Mouse (Mus musculus) hematopoietic stem cell, adult 5-6 weeks (primary cell): ENCODE data around the gene Clrn2. TPM values are rescaled to one million over a fixed set of nuclear protein-coding genes. Genes with fewer than 3 reads are reported as not detected.

Experiments used
- ATAC-seq, 2 experiments: fragments of 125-278 bp in 1 of 2; replicated peaks in 1 of 2; 2 replicates each; pipeline ENCODE4 v1.8.0; 2016 to 2017; ENCODE audit warnings: inconsistent platforms in 2 of 2, mild to moderate bottlenecking in 2 of 2, moderate number of reproducible peaks in 2 of 2, low read depth in 1 of 2, moderate TSS enrichment in 1 of 2; ENCODE audit not compliant: low FRiP score in 2 of 2, poor library complexity in 2 of 2, severe bottlenecking in 2 of 2, insufficient read depth in 1 of 2, low TSS enrichment in 1 of 2
- total RNA-seq: library from RNA; stranded (forward); fragments of 172-1452, 232-1000 nt; gene quantifications from 2 replicates; pipeline ENCODE4 v1.2.3, GENCODE M21; 2017

Gene Clrn2
- total RNA-seq, 1 experiment from 2014 or later = not detected

DNA sequence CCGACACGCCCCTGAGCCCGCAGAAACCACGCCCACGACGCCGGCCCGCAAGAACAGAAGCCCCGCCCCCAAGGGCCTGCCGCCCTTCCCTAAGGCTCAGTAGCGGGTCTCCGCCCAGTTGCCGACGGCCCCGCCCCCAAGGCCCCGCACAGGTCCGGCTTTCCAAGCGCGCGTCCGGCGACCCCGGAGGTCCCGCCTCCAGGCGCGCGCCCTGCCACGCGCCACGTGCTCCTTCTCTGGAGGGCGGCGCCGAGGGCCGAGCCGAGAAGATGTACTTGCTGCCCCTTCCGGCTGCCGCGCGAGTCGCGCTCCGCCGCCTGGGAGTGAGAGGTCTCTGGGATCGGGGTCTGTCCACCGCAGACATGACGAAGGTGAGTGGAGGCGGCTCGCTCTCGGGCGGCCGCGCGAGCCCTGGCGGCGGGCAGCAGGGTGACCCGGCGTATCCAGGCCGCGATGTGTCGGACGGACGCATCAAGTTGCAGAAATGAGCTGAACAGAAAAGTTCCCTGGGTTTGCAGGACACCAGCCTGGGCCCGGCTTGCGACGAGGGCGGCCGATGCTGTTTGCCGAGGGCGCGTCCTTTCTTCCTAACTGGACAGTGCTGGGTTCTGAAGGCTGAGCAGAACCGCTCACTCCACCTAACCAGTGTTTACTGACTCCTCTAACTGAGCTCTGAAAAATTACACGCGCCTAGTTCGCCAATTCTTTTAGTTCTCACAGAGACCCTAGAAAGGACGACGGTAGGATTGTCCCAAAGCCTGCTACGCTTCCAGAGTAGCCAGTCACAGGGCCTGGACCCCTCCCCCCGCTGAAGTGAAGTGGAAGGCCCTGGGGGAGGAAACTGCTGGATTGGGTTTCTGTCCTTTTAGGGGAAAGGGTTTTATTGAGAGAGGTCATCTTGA is 39.9 kb downstream of the Clrn2 start, which contains the start of gene Lap3:
Gene Lap3, plus strand, starts transcription at position 184 of the 902 bp plus-strand sequence.
- ATAC-seq = peak; percentile 91 to 95

DNA sequence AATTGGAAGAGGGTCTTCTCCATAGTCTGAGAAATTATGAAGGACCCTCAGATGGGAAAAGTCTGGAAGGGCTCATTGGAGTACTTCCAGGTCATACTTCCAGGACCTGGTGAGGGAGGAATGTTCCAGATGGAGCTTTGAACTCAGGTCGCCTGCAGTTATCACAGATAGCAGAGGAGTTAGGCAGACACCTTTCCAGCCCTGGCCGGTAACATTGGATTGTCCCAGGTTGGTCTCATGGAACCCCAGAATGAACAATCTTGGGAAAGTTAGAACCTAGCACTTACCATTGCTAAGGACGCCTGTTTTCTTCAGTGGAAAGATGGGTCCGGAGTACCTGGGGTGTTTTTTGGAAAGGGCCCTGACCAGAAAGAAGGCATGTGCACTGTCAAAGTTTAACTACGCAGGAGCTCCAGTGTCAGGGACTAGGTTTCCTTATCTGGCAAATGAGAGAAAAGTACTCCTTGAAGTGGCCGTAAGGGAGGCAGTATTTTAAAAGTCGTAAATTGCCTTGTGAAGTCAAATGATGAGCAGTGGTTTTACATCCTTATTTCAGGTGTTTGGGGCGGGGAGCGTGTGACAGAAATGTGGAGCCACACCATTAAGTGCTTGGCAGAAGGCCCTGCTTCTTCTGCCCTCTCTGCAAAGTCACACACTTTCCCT is 40.7 kb downstream of the Clrn2 start:
- ATAC-seq = no peak

DNA sequence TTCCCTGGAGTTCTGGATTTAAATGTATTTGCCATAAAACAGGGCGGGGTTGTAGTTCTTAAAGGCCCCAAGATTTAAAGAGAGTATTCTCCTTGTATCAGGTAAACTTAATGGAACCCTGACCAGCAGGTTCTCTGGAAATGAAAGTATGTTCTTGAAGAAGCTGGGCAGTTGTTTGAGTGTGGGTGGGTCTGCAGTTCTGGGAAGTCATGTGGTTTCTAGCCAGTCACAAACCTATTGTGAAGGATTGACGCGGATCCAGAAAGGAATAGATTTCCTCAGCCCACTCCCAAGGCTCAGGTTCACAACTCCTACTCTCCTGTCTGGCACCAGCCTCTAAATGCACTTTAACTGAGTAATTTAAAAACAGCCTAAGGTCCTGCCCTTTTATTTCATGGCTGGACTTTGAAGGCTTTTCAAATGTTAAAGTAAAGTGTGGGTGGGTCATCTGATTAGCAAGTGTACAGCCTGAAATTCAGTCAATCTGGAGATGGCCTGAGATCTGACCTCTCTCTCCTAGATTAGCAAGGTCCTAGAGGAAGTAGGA is 42.0 kb downstream of the Clrn2 start:
- no peak for ATAC-seq

DNA sequence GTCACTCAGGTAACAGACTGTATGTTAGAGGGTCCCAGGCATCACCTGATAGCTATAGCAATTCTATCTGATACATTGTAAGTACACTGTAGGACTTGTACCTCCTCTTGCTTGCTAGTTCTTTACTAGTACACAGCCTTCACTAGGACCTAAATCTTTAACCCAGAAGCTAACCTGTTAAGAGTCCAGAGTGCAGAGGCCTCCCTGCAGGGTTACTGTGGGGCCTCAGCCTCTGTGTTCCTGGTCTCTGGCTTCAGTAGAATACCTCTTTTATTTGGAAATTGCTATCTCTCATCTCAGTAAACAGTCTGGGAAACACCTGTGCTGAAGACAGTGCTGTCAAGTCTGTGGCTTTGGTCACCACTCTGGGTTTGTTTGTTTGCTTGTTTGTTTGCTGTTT is 42.5 kb downstream of the Clrn2 start:
- no peak for ATAC-seq

DNA sequence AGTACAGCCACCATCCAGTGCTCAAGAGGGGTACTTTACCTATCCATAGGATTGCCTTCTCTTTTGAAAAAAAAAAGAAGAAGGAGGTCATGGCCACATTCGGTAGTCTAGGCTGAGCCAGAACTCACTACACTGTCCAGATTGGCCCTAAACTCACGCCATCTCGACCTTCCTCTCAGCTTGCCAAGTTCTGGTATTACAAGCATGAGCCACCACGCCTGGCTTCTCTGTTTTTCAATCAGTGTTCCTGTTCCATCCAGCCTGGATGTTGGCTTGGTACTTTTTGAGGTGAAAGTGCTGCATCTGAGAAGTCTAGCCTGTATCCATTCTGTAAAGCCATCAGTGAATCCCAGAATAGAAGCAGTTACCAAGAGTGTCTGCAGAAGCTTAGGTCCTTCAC is 42.9 kb downstream of the Clrn2 start:
- no peak for ATAC-seq

DNA sequence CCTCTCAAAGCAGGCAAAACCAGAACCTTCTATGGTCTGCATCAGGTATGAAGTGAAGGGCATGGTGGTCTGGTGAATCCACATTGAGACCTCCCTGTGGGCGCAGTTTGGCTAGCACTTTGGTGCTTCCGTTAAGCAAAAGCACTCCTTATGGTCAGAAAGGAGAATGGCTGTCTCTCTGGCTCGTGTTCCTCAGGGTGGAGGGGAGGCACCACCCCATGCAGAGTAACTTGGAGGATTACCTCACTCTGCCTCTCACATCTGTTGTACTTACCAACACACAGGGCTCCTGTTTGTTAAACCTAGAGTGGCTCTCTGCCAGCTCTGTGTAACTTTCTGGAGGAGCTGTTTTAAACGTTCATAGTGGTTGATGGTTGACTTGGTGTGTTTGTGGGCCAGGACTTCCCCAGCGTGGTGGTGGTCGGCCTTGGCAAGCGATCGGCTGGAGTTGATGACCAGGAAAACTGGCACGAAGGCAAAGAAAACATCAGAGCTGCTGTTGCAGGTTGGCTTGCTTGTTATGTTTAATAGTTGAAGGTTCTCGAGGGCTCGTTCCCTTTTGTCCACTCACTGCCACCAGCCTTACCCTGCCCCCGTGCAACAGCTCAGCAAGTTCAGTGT is 43.5 kb downstream of the Clrn2 start:
- ATAC-seq = no peak

DNA sequence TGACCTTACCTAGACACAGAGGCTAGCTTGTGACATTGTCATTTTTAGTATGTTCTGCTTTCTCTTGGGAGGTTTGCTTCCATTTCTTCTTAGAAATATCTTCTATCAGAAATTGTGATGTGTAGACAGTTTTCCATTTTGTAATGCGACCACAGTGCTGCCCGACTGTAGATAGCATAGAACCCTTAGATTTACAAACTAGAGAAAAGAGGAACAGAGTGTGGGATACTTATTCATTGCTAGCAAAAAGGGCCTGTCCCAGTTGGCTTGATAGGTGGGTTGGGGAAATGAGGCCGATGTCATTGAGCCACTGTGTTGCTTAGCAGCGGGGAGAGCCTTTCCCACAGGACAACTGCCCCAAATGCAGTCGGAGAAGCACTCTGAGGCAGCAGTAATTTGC is 44.0 kb downstream of the Clrn2 start:
- no peak for ATAC-seq

DNA sequence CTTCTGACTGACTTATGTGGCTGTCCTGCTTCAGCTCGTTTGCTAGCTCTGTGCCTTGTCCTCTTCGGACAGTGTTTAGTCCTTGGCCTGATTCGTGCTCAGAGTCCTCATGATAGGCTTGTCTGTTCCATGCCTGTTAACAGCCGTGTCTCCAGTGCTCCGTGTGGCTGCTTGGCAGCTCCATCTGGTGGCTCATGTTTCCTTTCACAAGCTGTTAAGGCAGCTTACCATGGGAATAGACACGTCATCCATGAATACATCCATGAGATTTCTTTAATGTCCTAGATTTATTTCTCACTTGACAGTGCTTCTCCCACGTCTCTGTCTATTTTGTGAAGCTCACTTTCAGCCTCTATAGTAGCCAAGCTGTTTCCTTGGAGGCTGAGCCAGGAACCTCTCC is 56.5 kb downstream of the Clrn2 start:
- no peak for ATAC-seq

DNA sequence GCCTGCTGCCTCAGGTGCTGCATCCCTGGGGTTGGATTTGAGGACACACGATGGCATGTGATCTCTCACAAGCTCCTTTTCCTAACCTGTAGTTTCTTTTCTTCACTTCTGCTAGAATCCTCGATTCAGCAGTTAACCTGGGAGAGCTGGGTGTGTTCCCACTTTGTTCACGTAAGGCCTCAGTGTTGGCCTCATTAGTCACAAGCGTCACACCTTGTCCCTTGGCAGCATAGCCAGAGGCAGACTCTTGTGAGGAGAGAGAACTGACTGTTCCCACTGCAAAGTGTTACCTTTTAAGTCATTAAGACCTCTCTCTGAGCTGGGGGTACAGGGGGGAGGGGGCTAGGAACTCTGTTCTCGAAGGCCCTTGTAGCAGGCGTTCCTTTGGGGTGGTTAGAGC is 59.4 kb downstream of the Clrn2 start:
- ATAC-seq = no peak

DNA sequence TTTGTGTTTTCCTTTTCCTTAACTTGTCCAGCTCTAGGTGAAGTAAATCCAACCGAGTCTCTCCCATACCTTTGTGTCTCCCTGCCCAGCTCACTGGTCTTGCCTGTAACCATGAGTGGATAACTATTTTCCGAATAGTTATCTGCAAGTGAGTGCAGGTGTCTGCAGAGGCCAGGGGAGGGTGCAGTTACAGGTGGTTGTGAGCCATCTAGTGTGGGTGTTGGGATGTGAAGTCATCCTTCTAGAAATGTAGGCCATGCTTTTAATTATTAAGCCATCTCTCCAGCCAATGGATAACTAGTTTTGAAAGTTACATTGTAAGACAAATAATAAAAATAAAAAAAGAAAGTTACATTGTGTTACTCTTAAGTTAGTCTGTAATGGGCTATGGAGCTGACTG is 60.0 kb downstream of the Clrn2 start:
- no peak for ATAC-seq

Other genes starting within 250 kb of the Clrn2 start
- 39.4 and 69.8 TPM in 2 replicates for gene Qdpr, start 3.5 kb upstream of the Clrn2 start, total RNA-seq
- gene Lap3, start 39.6 kb downstream of the Clrn2 start, total RNA-seq = 48.4 and 51.2 TPM in 2 replicates
- 20.0 and 32.8 TPM in 2 replicates for gene Med28, start 66.5 kb downstream of the Clrn2 start, total RNA-seq
- gene Fam184b, start 185.9 kb downstream of the Clrn2 start, total RNA-seq = not detected in 2 replicates
- 58.3 and 68.0 TPM in 2 replicates for gene Ncapg, start 216.2 kb downstream of the Clrn2 start, total RNA-seq